Mouse (Mus musculus) kidney, adult 2 months (tissue): Measurements from ENCODE around the gene Stim2. TPM values are rescaled to one million over a fixed set of nuclear protein-coding genes. Genes with fewer than 3 reads are reported as not detected.

ENCODE experiments used
- DNase-seq: peaks from one replicate; pipeline ENCODE4 v3.0.0; 2021
- H3K27ac ChIP-seq: fragments of 200-500 bp; 2 replicates; pipeline ENCODE4 v1.5.1; 2012; ENCODE audit warnings: low read depth, low read length, control low read depth, inconsistent platforms; ENCODE audit not compliant: insufficient read depth
- H3K27me3 ChIP-seq: fragments of 200-500 bp; replicated peaks from 2 replicates; pipeline ENCODE4 v1.6.1; 2012; ENCODE audit warnings: mild to moderate bottlenecking, moderate library complexity, low read length, inconsistent platforms; ENCODE audit not compliant: control insufficient read depth, insufficient read depth
- H3K36me3 ChIP-seq: fragments of 200-500 bp; 2 replicates; pipeline ENCODE4 v1.6.1; 2012; ENCODE audit warnings: mild to moderate bottlenecking, moderate library complexity, low read length, inconsistent platforms; ENCODE audit not compliant: control insufficient read depth, insufficient read depth
- H3K4me1 ChIP-seq: fragments of 200-500 bp; 2 replicates; pipeline ENCODE4 v1.6.1; 2011; ENCODE audit warnings: low read length; ENCODE audit not compliant: control insufficient read depth, insufficient read depth
- H3K4me3 ChIP-seq: fragments of 200-500 bp; 2 replicates; pipeline ENCODE4 v1.5.1; 2011; ENCODE audit warnings: mild to moderate bottlenecking, low read depth, low read length, control low read depth; ENCODE audit not compliant: insufficient read depth
- CTCF ChIP-seq: fragments of 200-500 bp; conservative IDR thresholded peaks from 2 replicates; pipeline ENCODE4 v1.5.1; 2011; ENCODE audit warnings: low read depth, mild to moderate bottlenecking, control low read depth, low read length, moderate library complexity, mixed read lengths; ENCODE audit not compliant: insufficient read depth, insufficient read length
- POLR2A ChIP-seq: fragments of 200-500 bp; IDR thresholded peaks from one replicate; pipeline ENCODE4 v1.6.1; 2011; ENCODE audit warnings: low read depth, low read length, control low read depth
- WGBS: fragments of 180-500 bp; shearing (Covaris S2); methylation state at CpG from one replicate; pipeline ENCODE4 v1.1.7; 2018; 5-methylcytosine and 5-hydroxymethylcytosine counted together
- polyA plus RNA-seq: library from polyadenylated mRNA; depleted of rRNA; stranded (reverse); fragments of >200 nt; gene quantifications from 2 replicates; pipeline ENCODE4 v1.2.3, GENCODE M21; 2012

The Stim2 gene
- polyA plus RNA-seq, 1 experiment = 10.3 TPM

DNA sequence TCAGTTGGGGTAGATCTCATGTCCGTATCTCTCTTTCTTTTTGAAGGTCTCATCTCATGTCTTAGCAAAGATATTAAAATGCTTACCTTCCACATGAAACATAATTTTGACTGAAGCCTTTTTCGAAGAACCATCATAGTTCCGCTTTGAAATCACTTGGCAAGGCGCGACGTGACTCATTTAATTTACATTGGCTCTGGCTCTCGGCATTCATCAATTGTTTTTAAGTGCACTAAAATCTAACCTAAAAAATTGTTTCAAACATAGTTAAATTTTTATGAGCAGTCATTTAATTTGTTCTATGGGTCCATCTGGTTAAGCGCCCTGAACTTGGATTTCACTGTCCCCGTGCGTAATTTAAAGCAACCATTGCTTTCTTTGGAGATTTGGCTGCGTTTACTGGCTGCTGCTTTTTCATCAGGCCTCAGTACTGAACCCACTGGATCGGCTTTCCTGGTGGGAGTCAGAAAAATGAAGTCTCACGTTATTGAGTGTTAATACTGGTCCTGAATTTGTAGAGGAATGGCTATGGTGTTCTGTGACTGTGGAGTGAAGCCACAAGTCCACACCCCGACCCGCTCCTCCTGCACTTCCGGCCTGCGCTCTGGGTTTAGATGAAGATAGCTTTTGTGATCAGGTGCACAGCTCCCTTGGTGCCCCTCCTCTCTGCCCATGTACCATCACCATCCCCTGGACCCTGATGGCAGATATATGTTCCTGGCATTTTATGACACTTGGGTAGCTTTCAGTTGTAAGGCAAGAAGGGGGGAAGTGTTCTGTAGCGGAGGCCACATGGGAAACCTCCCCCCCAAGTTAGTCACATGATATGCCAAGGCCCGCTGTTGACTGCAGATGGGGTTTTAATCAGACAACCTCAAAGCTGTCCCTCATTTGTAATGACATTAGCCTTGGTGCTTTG, 41.6 kb upstream of the Stim2 start:
- 61% methylated on average over 19 of the region's 19 CpGs for WGBS
- DNase-seq = no peak
- Histone ChIP-seq H3K27me3 (no peaks in the 10 kb centered on the region), H3K27ac (peak overlapping the region; percentile 0; the same call in 1 of the 2 replicates), H3K4me1 (peaks cover 4% of the 10 kb centered on the region; the same call in 1 of the 2 replicates), H3K4me3 (no peak overlapping the region), H3K36me3 (no peaks in the 10 kb centered on the region)
- TF ChIP-seq POLR2A (no peak), CTCF (no peak)

DNA sequence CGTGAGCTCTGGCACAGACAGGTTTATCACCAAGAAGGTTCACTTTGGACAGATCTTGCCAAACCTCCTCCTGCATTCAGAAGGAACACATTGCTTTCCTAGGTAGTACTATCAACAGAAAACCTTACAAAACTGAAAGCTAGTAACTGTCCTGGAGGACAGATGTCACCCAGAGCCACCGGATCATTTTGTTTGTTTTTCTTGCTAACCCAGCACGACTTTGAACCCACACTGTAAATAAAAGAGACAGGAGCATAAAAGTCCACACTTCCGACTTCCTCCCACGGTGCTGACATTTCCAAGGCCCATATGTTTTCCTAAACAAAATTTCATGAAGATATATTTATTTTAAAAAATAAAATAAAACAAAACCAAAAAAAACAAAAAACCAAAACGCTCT, 41.0 kb upstream of the Stim2 start:
- H3K36me3 ChIP-seq = no peaks in the 10 kb centered on the region
- 41% methylated on average over 6 of the region's 6 CpGs for WGBS
- H3K4me3 ChIP-seq = no peak overlapping the region
- H3K27ac ChIP-seq = peak overlapping the region; percentile 0; the same call in 1 of the 2 replicates
- H3K27me3 ChIP-seq = no peaks in the 10 kb centered on the region
- peaks cover 9% of the 10 kb centered on the region; the same call in 1 of the 2 replicates for H3K4me1 ChIP-seq
- DNase-seq = peak; percentile 45
- TF ChIP-seq CTCF = no peak

DNA sequence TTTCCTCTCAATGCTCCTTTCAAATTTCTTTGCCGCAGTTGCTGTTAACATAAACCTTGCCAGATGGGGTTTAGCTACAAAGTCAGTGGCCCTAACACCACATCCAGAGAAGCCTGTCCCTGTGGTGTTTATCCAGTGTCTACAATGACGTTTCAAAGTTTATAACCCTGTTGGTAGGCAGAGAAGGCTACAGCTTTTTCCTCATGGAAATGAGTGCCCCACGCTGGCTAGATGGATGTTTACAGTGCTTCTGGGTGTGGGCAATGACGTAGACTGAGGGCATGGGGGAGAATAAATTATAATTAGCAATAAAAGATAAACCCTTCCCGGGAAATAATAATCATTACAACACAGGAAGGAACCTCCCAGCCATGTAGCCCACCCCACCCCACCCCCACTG, 37.1 kb upstream of the Stim2 start:
- peak; percentile 46 for DNase-seq
- H3K4me3 ChIP-seq = no peak overlapping the region
- peaks cover 9% of the 10 kb centered on the region; the same call in 1 of the 2 replicates for H3K4me1 ChIP-seq
- no peaks in the 10 kb centered on the region for H3K36me3 ChIP-seq
- H3K27me3 ChIP-seq = no peaks in the 10 kb centered on the region
- TF ChIP-seq CTCF = no peak
- TF ChIP-seq POLR2A = no peak
- 22% methylated on average over 5 of the region's 5 CpGs for WGBS
- H3K27ac ChIP-seq = no peak overlapping the region

DNA sequence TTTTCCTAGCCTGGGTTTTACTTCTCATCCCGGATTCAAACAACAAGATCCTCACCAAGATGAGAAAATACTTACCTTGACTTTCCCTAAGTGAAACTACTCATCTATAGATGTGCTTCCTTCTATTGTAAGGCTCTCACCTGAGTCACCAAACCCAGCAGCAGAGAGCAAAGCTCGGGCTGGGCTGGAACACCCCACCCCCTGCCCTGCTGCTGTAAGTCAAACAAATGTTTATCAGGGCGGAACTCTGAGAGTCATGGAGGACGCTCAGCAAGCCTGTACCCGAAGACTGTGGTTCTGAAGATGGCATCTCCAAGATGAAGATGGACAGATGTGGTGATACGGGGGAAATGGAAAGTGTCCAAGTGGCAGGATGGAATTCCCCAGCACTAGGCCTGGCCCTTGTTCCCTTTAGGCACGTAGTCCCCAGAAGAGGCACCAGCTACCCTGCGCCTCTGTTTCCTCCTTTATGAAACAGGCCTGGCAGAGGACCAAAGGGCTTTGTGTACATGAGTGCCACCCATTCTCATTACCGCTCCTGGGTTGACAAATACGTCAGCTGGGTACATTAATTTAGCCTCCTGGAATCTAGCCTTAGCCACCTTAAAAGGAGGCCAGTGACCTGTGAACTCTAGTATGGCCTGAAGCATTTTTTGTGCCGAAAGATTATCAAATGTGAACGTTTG, 36.3 kb upstream of the Stim2 start:
- peak; percentile 70 for DNase-seq
- Histone ChIP-seq H3K4me1 (peaks cover 9% of the 10 kb centered on the region; the same call in 1 of the 2 replicates), H3K27ac (peak overlapping the region; percentile 77), H3K4me3 (no peak overlapping the region), H3K27me3 (no peaks in the 10 kb centered on the region), H3K36me3 (no peaks in the 10 kb centered on the region)
- WGBS = 50% methylated on average over 12 of the region's 12 CpGs
- no peak for TF ChIP-seq CTCF

DNA sequence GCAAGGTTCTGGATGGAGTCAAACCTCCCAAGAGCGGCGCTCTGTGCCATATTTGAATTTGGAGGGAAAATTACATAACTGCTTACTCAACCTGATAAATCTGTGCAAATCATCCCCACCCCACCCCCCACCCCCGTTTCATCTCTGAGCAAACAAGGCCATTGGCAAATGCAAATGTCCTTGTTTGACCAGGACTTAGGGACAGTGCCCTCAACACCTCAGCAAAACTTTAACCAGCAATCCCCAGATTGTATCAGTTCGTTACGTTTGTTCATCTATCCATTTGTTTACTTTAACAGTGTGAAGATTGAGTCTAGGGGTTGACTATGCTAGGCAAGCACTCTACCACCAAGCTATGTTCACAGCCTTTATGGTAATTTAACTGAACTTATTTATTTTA, 32.6 kb upstream of the Stim2 start:
- Histone ChIP-seq H3K36me3 (no peaks in the 10 kb centered on the region), H3K27me3 (no peaks in the 10 kb centered on the region), H3K27ac (no peak overlapping the region), H3K4me1 (peaks cover 9% of the 10 kb centered on the region; the same call in 1 of the 2 replicates), H3K4me3 (no peak overlapping the region)
- TF ChIP-seq CTCF = no peak
- TF ChIP-seq POLR2A = no peak
- DNase-seq = no peak
- 93% methylated on average over 5 of the region's 5 CpGs for WGBS

DNA sequence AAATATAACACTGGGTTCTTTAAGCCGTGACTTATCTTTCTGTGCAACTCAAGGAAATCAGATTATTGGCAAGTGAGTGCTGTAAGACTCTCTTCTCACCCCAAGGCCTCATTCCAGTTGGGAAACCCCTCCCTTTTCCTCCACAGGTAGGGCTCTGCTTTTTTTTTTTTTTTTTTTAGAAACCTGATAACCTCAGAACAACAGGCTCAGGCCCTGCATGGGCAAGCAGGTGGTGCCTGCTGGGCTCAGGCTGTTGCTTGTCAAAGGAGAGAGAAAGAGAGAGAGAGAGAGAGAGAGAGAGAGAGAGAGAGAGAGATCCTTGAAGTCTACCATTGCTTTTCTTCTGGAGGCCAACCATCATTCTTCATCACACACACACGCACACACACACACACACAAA, 30.7 kb upstream of the Stim2 start:
- no peak overlapping the region for H3K27ac ChIP-seq
- TF ChIP-seq POLR2A = no peak
- no peak for TF ChIP-seq CTCF
- 93% methylated on average over 2 of the region's 2 CpGs for WGBS
- H3K4me1 ChIP-seq = no peaks in the 10 kb centered on the region
- no peak overlapping the region for H3K4me3 ChIP-seq
- no peak for DNase-seq
- no peaks in the 10 kb centered on the region for H3K27me3 ChIP-seq
- no peaks in the 10 kb centered on the region for H3K36me3 ChIP-seq

DNA sequence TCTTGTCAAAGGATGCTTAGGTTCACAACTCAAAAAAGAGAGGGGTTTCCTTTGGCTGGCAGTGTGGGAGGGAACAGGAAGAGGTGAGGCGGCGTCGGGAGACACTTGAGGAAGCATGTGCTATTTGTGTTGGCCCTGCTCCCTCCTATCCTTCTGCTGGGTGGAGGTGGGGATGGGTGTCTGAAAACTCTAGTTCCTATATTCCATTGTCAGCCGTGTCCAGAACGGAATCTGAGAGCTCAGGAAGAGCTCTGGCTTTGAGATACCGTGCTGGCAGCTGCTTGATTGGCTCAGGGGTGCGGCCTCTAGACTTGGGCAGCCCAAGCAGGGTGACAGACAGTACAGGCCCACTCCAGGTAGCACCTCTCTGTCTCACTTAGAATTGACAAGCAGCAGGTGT, 28.1 kb upstream of the Stim2 start:
- Histone ChIP-seq H3K4me1 (no peaks in the 10 kb centered on the region), H3K36me3 (no peaks in the 10 kb centered on the region), H3K27me3 (no peaks in the 10 kb centered on the region), H3K27ac (0 out of 2 replicates have a peak overlapping the region, but pooled peaks have one; percentile 3), H3K4me3 (no peak overlapping the region)
- 44% methylated on average over 7 of the region's 7 CpGs for WGBS
- DNase-seq = peak; percentile 78
- TF ChIP-seq CTCF (no peak), POLR2A (no peak)
